9 mouse cellular contexts compared by ENCODE assay signal in the genomic region with DNA sequence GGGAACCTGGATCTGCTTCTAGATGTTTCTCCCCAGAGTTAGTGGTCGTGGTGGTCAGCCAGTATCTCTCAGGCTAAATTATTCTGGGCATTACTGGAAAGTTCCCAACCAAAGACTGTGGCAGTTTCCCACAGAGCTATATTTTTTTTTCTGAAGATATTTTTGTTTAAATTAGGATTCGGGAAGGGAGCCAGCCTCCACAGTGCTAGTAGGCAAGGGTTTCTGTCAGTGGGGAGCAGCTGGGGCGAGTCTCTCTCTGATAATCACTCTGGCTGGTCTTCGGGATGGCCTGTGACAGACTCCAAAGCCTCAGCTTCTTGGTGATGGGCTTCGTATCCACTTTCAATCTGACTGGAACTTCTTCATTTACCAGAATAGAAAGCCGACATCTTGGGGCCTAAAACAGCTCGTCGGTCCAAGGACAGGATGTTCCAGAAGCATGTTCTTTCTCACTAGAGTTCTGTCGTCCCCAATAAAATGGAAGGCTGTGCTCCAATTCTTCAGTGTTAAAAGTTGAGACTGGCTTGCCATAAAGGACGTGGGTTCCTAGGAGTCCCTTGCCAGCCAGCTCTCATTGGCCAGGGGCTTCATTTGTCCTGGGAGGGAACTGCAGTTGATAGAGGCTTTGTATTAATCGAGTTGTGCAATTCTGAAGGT.
DNase-seq lines count a peak whose midpoint lies in the region; ATAC-seq and TF ChIP-seq lines count a peak whose summit lies in the region.
"Had no signal": no experiment of that assay in that cellular context is flagged by ENCODE, and none has a peak within 500 bp of the region (broad histone marks: within the 10 kb centered on the region; RNA-seq: fewer than 3 reads in every experiment).

No protein-coding gene starts in this region.

- H3K9ac ChIP-seq in heart, embryonic 12.5 days, result no peak overlapping the region
- no peak overlapping the region for H3K9ac ChIP-seq in CH12.LX (ENCODE audit: insufficient read depth, low read depth)
- no peak overlapping the region for H3K9ac ChIP-seq in embryonic facial prominence, embryonic 14.5 days (ENCODE audit: low read depth, low read length)
- H3K9ac ChIP-seq: forebrain, embryonic 13.5 days had no signal

- dilution Hi-C loops in CH12.LX (cut with MboI; ENCODE audit: extremely low pct_ligation_motif_present, extremely low pct_unique_long_range_greater_than_20kb, low sequenced_read_pairs), result no loop called here

- TF ChIP-seq RAD21 in CH12.LX (IDR thresholded peaks at IDR 0.05; ENCODE audit: low read depth, low read length), result no peak

- no peak for TF ChIP-seq CTCF in CH12.LX (conservative IDR thresholded peaks at IDR 0.05 in 1 of 2, IDR thresholded peaks at IDR 0.05 in 1 of 2; ENCODE audit: low read depth in 2 of 2, low read length in 2 of 2)

- H3K4me1 ChIP-seq in heart, embryonic 12.5 days (replicated peaks), result no peaks in the 10 kb centered on the region
- H3K4me1 ChIP-seq in CH12.LX (ENCODE audit: control insufficient read depth in 1 of 2, insufficient read depth in 2 of 2), result peaks cover 0 to 17% of the 10 kb centered on the region in 2 experiments; a peak in 2 of 4 replicates
- peaks cover 9% of the 10 kb centered on the region; the same call in 1 of the 2 replicates for H3K4me1 ChIP-seq in embryonic facial prominence, embryonic 14.5 days (ENCODE audit: control insufficient read depth, insufficient read depth, low read length)
- H3K4me1 ChIP-seq: forebrain, embryonic 13.5 days; hindbrain, embryonic 10.5 days had no signal

- no peak overlapping the region for H3K27ac ChIP-seq in heart, embryonic 12.5 days (ENCODE audit: poor library complexity, severe bottlenecking)
- H3K27ac ChIP-seq in CH12.LX (ENCODE audit: insufficient read depth, low read depth), result no peak overlapping the region
- peak overlapping the region; percentile 39 for H3K27ac ChIP-seq in embryonic facial prominence, embryonic 14.5 days (replicated peaks; ENCODE audit: low read depth, low read length)
- H3K27ac ChIP-seq: forebrain, embryonic 13.5 days; hindbrain, embryonic 10.5 days had no signal

- no peak for TF ChIP-seq POLR2A in CH12.LX (IDR thresholded peaks at IDR 0.05; ENCODE audit: low read depth, low read length)

- no peak for TF ChIP-seq EP300 in CH12.LX (IDR thresholded peaks at IDR 0.05; ENCODE audit: low read length)

- H3K4me2 ChIP-seq in heart, embryonic 12.5 days, result no peak overlapping the region
- H3K4me2 ChIP-seq in CH12.LX (ENCODE audit: insufficient read depth, low read depth, poor library complexity, severe bottlenecking), result no peak overlapping the region
- no peak overlapping the region for H3K4me2 ChIP-seq in embryonic facial prominence, embryonic 14.5 days (ENCODE audit: low read depth, low read length)
- H3K4me2 ChIP-seq: forebrain, embryonic 13.5 days had no signal

- H3K27me3 ChIP-seq in heart, embryonic 12.5 days (replicated peaks), result peaks cover 4% of the 10 kb centered on the region; the same call in 1 of the 2 replicates
- H3K27me3 ChIP-seq in CH12.LX (replicated peaks), result no peaks in the 10 kb centered on the region
- no peaks in the 10 kb centered on the region for H3K27me3 ChIP-seq in embryonic facial prominence, embryonic 14.5 days (replicated peaks; ENCODE audit: control insufficient read depth, insufficient read depth, low read length)
- H3K27me3 ChIP-seq: forebrain, embryonic 13.5 days had no signal

- peak; percentile 9 to 50 for DNase-seq in heart, adult 9 months (ENCODE audit: low spot score in 2 of 2)
- DNase-seq in CH12.LX (ENCODE audit: extremely low read depth), result peak; percentile 48
- peak; percentile 74 for DNase-seq in embryonic facial prominence, embryonic 14.5 days (ENCODE audit: low spot score)
- DNase-seq in lung, postnatal 10 days, result peak; percentile 57
- no peak for DNase-seq in cerebellum, adult 11 months

- in situ Hi-C loops in CH12.LX (cut with MboI; ENCODE audit: low pct_ligation_motif_present, low pct_unique_long_range_greater_than_20kb, low sequenced_read_pairs), result no loop called here

- ATAC-seq in heart, embryonic 12.5 days (ENCODE audit: insufficient number of reproducible peaks, low FRiP score), result no peak
- peak; percentile 45; the same call in 1 of the 2 replicates for ATAC-seq in embryonic facial prominence, embryonic 14.5 days (ENCODE audit: low read depth)
- no peak for ATAC-seq in erythroblast, adult 5-6 weeks (replicated peaks; ENCODE audit: low FRiP score, poor library complexity, severe bottlenecking)
- ATAC-seq: forebrain, embryonic 13.5 days had no signal

- no peaks in the 10 kb centered on the region for H3K36me3 ChIP-seq in heart, embryonic 12.5 days
- H3K36me3 ChIP-seq in CH12.LX (replicated peaks in 1 of 2; ENCODE audit: control insufficient read depth in 1 of 2, insufficient read depth in 1 of 2, low read length in 1 of 2), result peaks cover 0 to 3% of the 10 kb centered on the region in 2 experiments
- H3K36me3 ChIP-seq in embryonic facial prominence, embryonic 14.5 days (ENCODE audit: control insufficient read depth, insufficient read depth, low read length), result no peaks in the 10 kb centered on the region
- H3K36me3 ChIP-seq: hindbrain, embryonic 10.5 days had no signal

- 79% methylated on average over 11 of the region's 11 CpGs for WGBS in heart, embryonic 12.5 days
- 58% methylated on average over 11 of the region's 11 CpGs for WGBS in embryonic facial prominence, embryonic 14.5 days

- no peak overlapping the region for H3K4me3 ChIP-seq in heart, embryonic 12.5 days
- H3K4me3 ChIP-seq in CH12.LX (replicated peaks in 1 of 3; ENCODE audit: low read depth in 2 of 3, low read length in 2 of 3, poor library complexity in 1 of 3), result no peak overlapping the region
- H3K4me3 ChIP-seq in embryonic facial prominence, embryonic 14.5 days (ENCODE audit: low read depth, low read length), result no peak overlapping the region
- H3K4me3 ChIP-seq: forebrain, embryonic 13.5 days; hindbrain, embryonic 10.5 days had no signal

- no peaks in the 10 kb centered on the region for H3K79me2 ChIP-seq in CH12.LX (replicated peaks; ENCODE audit: control insufficient read depth, extremely low read depth, insufficient read depth, poor library complexity, severe bottlenecking)

- no peaks in the 10 kb centered on the region for H3K9me3 ChIP-seq in heart, embryonic 12.5 days (replicated peaks)
- no peaks in the 10 kb centered on the region for H3K9me3 ChIP-seq in CH12.LX (replicated peaks; ENCODE audit: low read length)
- no peaks in the 10 kb centered on the region for H3K9me3 ChIP-seq in embryonic facial prominence, embryonic 14.5 days (ENCODE audit: control insufficient read depth, low read length)
- H3K9me3 ChIP-seq: forebrain, embryonic 13.5 days; hindbrain, embryonic 10.5 days had no signal

TF ChIP-seq in CH12.LX, 34 proteins besides CTCF, POLR2A, EP300 and RAD21:
- no peak for TF ChIP-seq CHD2 (IDR thresholded peaks at IDR 0.05; ENCODE audit: low read length)
- no peak for TF ChIP-seq UBTF (IDR thresholded peaks at IDR 0.05; ENCODE audit: low read depth, low read length)
- TF ChIP-seq IRF4 (IDR thresholded peaks at IDR 0.05; ENCODE audit: low read depth, low read length), result 0 out of 2 replicates have a peak, but pooled peaks have one; percentile 13
